Mouse (Mus musculus) limb, embryonic 11.5 days (tissue): ENCODE data around the gene Vmac. TPM values are rescaled to one million over a fixed set of nuclear protein-coding genes. Genes with fewer than 3 reads are reported as not detected.

Experiments
- ATAC-seq: fragments of 200-750 bp; cut with Nextera tagmentation; 2 replicates; pipeline ENCODE4 v1.8.0; 2017; ENCODE audit warnings: low read depth; ENCODE audit not compliant: insufficient number of reproducible peaks, low FRiP score, low TSS enrichment
- DNase-seq: peaks from one replicate; pipeline ENCODE4 v3.0.0-alpha.2; 2015; ENCODE audit warnings: low spot score
- H3K27ac ChIP-seq: fragments of 300-500 bp; sonication (generic); replicated peaks from 2 replicates; pipeline ENCODE4 v1.5.1; 2014; ENCODE audit warnings: low read depth, mild to moderate bottlenecking, low read length
- H3K27me3 ChIP-seq: fragments of 300-500 bp; sonication (generic); 2 replicates; pipeline ENCODE4 v1.6.1; 2014; ENCODE audit warnings: mild to moderate bottlenecking, low read length, mixed read lengths; ENCODE audit not compliant: control insufficient read depth, insufficient read depth
- H3K36me3 ChIP-seq: fragments of 300-500 bp; sonication (generic); 2 replicates; pipeline ENCODE4 v1.6.1; 2014; ENCODE audit warnings: mild to moderate bottlenecking, low read length, moderate library complexity, mixed read lengths; ENCODE audit not compliant: control insufficient read depth, insufficient read depth
- H3K4me1 ChIP-seq: fragments of 300-500 bp; sonication (generic); 2 replicates; pipeline ENCODE4 v1.6.1; 2014; ENCODE audit warnings: low read length, mixed read lengths; ENCODE audit not compliant: control insufficient read depth, insufficient read depth
- H3K4me2 ChIP-seq: fragments of 300-500 bp; sonication (generic); 2 replicates; pipeline ENCODE4 v1.6.1; 2014; ENCODE audit warnings: low read depth, mild to moderate bottlenecking, moderate library complexity; ENCODE audit not compliant: severe bottlenecking
- H3K4me3 ChIP-seq: fragments of 300-500 bp; sonication (generic); 2 replicates; pipeline ENCODE4 v1.5.1; 2014; ENCODE audit warnings: low read depth, low read length
- H3K9ac ChIP-seq: fragments of 300-500 bp; sonication (generic); 2 replicates; pipeline ENCODE4 v1.6.1; 2014; ENCODE audit warnings: mild to moderate bottlenecking, low read length
- H3K9me3 ChIP-seq: fragments of 300-500 bp; sonication (generic); 2 replicates; pipeline ENCODE4 v1.6.1; 2016; ENCODE audit warnings: low read length; ENCODE audit not compliant: control insufficient read depth
- WGBS: fragments of 180-500 bp; shearing (Covaris S2); extraction: QIAGEN DNeasy Blood & Tissue Kit; methylation state at CpG from one replicate; pipeline ENCODE4 v1.1.7; 2014; 5-methylcytosine and 5-hydroxymethylcytosine counted together
- polyA plus RNA-seq: library from polyadenylated mRNA; unstranded; fragments of >200 nt; fragmentation: Nextera tagmentation; extraction: Ambion mirVana; gene quantifications from 2 replicates; pipeline ENCODE4 v1.2.1, GENCODE M21; 2014

Vmac gene
- polyA plus RNA-seq: 19.7 and 21.1 TPM in 2 replicates

DNA sequence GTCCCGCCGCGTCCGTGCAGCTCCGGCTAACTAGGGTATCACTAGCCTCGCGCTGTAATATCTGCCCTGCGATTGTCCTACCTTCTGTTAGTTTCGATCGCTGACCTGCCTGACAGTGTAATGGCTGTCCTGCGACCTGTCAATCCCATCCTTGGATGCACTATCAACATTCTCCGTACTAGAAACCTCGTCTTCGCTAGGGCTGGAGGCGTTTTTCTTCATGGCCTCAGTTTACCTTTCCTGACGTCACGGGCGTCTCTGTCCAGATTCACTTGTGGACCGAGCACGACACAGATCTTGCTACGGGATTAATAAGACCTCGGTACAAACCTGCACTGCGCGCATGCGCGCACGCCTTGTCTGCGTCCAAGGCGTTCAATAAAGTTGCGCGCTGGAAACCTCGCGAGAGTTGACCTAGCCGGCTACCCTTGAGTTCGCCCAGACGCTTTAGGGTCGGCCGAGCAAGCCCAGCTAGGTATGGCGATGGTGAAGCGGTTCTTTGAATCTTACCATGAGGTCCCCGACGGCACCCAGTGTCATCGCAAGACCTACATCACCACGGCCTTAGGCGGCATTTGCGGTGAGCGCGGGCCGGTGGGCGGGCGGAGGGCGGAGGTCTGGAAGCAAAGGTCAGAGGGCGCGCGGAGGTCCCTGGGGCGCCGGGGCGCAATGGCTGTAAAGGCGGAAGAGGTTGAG lies at the start of gene Vmac, which contains the start of gene Ndufa11:
Vmac (minus strand) TSS at position 660 of the 696 bp plus-strand sequence.
Ndufa11 (plus strand) TSS at position 405 of the 696 bp plus-strand sequence.
- peak within 1 kb of the TSS; percentile 84 for H3K9ac ChIP-seq
- under 1% methylated on average over 59 of the region's 59 CpGs for WGBS
- H3K9me3 ChIP-seq: no peaks in the 10 kb centered on the region
- peak; percentile 99 for DNase-seq
- H3K4me1 ChIP-seq: peaks cover 3% of the 10 kb centered on the region; the same call in 1 of the 2 replicates
- H3K36me3 ChIP-seq: peaks cover 6% of the 10 kb centered on the region
- peak within 1 kb of the TSS; percentile 87 for H3K4me2 ChIP-seq
- H3K4me3 ChIP-seq: peak within 1 kb of the TSS; percentile 81
- no peak within 1 kb of the TSS for H3K27ac ChIP-seq
- peak; percentile 61 for ATAC-seq
- no peaks in the 10 kb centered on the region for H3K27me3 ChIP-seq

DNA sequence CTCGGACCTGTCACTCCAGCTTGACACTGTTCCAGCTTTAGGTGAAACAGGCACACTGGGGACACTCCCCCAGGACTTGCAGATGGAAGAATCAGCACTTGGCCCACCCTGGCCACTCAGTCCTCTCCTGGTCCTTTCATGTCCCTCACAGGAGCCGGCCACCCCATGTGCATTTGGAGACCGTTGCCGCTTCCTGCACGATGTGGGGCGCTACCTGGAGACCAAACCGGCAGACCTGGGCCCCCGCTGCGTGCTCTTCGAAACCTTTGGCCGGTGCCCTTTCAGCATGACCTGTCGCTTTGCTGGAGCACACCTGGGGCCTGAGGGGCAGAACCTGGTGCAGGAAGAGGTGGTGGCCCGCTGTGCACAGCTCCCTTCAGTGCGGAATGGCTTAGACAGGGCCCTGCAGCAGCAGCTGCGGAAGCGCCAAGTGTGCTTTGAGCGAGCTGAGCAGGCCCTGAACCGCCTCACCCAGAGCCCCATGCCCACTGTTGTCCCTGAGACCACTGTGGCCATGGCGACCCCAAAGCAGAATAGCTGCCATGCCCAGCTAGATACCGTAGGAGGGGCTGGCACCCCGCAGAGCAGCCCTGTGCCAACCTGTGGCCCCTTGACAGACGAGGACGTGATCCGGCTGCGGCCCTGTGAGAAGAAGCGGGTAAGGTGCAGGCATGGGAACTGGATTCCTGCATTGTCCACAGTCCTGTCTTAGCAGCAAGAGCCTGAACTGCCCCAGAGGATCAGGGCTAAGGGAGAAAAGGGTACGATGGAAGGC lies 49.0 kb upstream of the Vmac start:
- ATAC-seq (no peak), DNase-seq (no peak)
- Histone ChIP-seq H3K9me3 (no peaks in the 10 kb centered on the region), H3K4me3 (no peak overlapping the region), H3K4me2 (no peak overlapping the region), H3K36me3 (peaks cover 30% of the 10 kb centered on the region), H3K9ac (no peak overlapping the region), H3K4me1 (peaks cover 10% of the 10 kb centered on the region; the same call in 1 of the 2 replicates), H3K27me3 (no peaks in the 10 kb centered on the region), H3K27ac (no peak overlapping the region)
- 92% methylated on average over 27 of the region's 27 CpGs for WGBS

DNA sequence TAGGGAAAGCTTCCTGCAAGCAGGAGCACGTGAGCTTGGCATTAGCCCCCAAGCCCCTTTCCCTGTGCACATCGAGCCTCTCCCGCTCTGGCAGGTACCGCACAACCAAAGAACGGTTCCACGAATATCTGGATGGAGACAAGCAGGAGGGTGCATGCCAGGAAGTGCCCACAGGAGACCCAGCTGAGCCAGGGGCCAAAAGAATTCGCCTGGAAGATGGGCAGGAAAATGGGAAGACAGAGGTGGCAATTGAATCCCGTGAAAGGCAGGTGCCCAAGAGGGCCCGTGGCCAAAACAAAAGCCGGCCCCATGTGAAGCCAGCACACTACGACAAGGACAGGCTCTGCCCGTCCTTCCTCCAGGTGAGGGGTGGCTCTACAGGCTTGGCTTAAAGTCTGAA lies 47.6 kb upstream of the Vmac start:
- peak overlapping the region; percentile 80; the same call in 1 of the 2 replicates for H3K9ac ChIP-seq
- H3K9me3 ChIP-seq: no peaks in the 10 kb centered on the region
- peak overlapping the region; percentile 68 for H3K4me3 ChIP-seq
- 60% methylated on average over 12 of the region's 12 CpGs for WGBS
- H3K36me3 ChIP-seq: peaks cover 24% of the 10 kb centered on the region
- ATAC-seq: no peak
- no peaks in the 10 kb centered on the region for H3K27me3 ChIP-seq
- H3K4me1 ChIP-seq: peaks cover 11% of the 10 kb centered on the region; the same call in 1 of the 2 replicates
- H3K27ac ChIP-seq: no peak overlapping the region
- H3K4me2 ChIP-seq: peak overlapping the region; percentile 70
- no peak for DNase-seq

DNA sequence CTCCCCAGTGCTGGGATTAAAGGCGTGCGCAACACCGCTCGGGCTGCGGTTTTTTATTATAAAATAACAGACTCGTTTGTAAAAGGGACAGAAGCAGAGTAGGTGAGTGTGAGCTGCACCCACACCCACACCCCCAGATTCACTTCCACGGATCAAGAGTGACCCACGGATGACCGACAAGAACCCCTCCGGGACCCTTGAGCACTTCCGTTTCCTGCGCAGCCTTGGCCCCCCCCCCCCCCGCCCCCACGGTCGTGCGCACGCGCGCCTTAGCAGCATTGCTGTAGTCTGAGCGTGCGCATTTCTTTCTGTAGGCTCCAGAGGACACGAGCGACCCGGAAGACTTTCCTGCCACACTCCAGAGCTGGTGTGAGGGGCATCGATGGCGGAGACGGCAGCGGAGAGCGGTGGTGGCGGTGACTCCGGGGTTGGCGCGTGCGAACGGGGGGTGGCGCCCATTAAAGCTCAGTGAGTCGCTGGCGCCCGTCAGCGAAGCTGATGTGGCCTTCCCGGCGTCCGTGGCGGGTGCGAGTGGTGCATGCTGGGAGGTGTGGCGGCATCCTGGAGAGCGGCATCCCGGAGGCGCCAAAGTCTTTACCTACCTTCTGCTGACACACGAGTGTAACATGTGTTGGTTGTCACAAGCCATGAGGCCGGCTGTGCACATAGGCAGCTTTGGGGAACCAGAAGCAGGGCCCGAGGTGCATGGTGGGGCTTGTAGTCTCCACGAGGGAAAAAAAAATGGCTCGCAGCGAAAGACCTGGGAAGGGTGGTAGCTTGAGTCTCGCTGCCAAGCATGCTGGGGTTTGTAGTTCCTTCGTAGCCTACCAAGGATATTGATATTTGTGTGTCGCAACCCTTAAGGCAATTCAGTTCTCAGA lies 46.9 kb upstream of the Vmac start, which contains the start of gene Dus3l:
Dus3l (plus strand) TSS at position 284 of the 881 bp plus-strand sequence.
- peaks cover 24% of the 10 kb centered on the region for H3K36me3 ChIP-seq

DNA sequence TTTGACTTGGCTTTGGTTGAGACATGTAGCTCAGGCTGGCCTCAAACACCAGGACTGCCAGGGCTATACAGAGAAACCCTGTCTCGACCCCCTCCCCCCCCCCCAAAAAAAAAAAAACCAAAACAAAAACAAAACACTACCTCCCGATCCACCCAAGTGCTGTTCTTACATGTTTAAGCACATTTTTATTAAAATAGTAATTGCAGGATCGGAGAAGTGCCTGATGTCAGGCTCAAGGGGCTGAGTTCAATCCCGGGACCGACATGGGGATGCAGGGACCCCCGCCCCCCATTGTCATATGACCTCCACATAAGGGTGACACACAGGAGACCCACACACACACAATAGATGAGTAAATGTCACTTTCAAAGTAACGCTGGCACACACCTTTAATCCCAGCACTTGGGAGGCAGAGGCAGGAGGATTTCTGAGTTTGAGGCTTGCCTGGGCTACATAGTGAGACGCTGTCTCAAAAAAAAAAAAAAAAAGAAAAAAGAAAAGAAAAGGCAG lies 46.0 kb upstream of the Vmac start:
- Histone ChIP-seq H3K9ac (no peak overlapping the region), H3K4me2 (peak overlapping the region; percentile 70; the same call in 1 of the 2 replicates), H3K27me3 (no peaks in the 10 kb centered on the region), H3K4me1 (peaks cover 22% of the 10 kb centered on the region; the same call in 1 of the 2 replicates), H3K27ac (no peak overlapping the region), H3K36me3 (peaks cover 17% of the 10 kb centered on the region), H3K4me3 (no peak overlapping the region; the same call in 1 of the 2 replicates), H3K9me3 (no peaks in the 10 kb centered on the region)
- WGBS: 77% methylated on average over 8 of the region's 8 CpGs
- no peak for ATAC-seq
- no peak for DNase-seq

More for the DNA sequence above, 46.9 kb upstream of the Vmac start, which contains the start of gene Dus3l:
- 2% methylated on average over 58 of the region's 58 CpGs for WGBS
- H3K4me1 ChIP-seq: peaks cover 15% of the 10 kb centered on the region; the same call in 1 of the 2 replicates
- H3K9me3 ChIP-seq: no peaks in the 10 kb centered on the region
- peak; percentile 67 for ATAC-seq
- peak within 1 kb of the TSS; percentile 80 for H3K9ac ChIP-seq
- peak; percentile 85 for DNase-seq
- H3K4me2 ChIP-seq: peak within 1 kb of the TSS; percentile 70
- H3K27me3 ChIP-seq: no peaks in the 10 kb centered on the region
- H3K4me3 ChIP-seq: peak within 1 kb of the TSS; percentile 68
- H3K27ac ChIP-seq: peak within 1 kb of the TSS; percentile 84

DNA sequence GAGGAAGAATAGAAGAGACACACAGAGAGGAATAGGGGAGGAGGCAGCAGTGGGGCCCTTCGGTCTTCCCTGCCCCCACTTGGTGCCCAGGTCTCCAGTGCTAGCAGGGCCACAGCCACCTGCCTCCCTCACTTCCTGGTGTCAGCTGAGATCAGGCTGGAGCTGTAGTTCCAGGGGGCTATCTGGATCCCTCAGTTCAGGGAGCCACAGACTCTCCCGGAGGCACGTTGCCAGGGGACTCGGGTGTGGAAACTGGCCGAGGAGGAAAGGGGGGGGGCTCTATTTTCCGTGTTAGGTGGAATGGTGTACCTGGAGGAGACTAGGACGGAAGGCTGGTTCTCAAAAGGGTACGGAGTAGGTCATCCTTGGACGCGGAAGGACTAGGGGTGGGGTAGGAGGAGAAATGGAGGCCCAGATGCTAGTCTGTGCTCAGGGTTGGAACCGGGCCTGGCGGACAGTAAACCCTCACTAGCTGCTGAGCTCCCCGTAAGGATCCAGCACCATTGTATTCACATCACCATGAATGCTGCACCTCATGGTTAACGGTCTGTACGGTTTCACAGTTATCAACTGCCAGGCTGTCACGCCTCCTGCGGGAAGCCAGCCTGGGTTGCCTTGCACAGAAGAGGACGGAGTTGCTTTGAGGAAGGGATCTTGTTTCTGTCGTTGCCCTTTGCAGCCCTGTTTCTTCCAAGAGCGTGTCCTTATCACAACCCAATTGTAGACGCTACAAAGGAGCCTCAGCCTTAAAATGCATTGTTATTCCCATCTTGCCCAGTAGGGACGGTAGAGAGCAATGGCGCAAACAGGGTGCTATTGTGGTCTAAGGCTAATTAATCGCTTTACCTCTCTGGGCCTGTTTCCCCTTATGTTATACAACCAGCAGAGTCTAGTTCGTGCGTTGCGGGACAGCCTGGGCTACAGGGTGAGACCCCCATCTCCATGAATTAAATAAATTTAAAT lies 45.2 kb upstream of the Vmac start:
- Histone ChIP-seq H3K27me3 (no peaks in the 10 kb centered on the region), H3K4me1 (peaks cover 23% of the 10 kb centered on the region; the same call in 1 of the 2 replicates), H3K4me2 (no peak overlapping the region), H3K36me3 (peaks cover 12% of the 10 kb centered on the region), H3K9me3 (no peaks in the 10 kb centered on the region), H3K9ac (no peak overlapping the region), H3K27ac (no peak overlapping the region), H3K4me3 (no peak overlapping the region)
- no peak for ATAC-seq
- 53% methylated on average over 27 of the region's 27 CpGs for WGBS
- peak; percentile 70 for DNase-seq

DNA sequence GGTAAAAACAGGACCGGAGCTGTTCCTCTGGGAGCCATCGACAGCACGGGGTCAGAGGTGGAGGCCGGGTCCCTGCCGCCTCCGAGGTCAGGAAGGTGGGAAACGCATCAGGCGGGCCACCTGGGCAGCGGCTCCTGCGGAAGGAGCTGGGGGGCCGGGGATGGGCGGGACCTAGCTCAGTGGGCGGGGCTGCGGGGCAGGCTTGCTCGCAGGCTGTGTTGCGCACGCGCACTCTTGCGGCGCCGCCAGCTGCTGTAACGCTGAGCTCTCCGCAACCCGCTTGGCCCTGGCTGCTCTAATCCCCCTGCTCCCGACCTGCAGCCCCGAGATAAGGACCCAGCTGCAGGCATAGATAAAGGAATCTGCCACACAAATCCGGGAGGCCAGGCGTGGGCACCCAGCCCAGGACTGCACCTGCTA lies 44.2 kb upstream of the Vmac start:
- peak; percentile 19; the same call in 1 of the 2 replicates for ATAC-seq
- Histone ChIP-seq H3K36me3 (peaks cover 2% of the 10 kb centered on the region), H3K9ac (peak overlapping the region; percentile 52), H3K4me3 (peak overlapping the region; percentile 34), H3K27ac (peak overlapping the region; percentile 61; the same call in 1 of the 2 replicates), H3K4me2 (peak overlapping the region; percentile 70), H3K27me3 (peaks cover 3% of the 10 kb centered on the region; the same call in 1 of the 2 replicates), H3K9me3 (no peaks in the 10 kb centered on the region), H3K4me1 (peaks cover 25% of the 10 kb centered on the region; the same call in 1 of the 2 replicates)
- DNase-seq: peak; percentile 94
- 0% methylated on average over 28 of the region's 28 CpGs for WGBS
